Mouse (Mus musculus) layer of hippocampus, adult 2 months (tissue): Measurements from ENCODE around the gene Il17rc. TPM values are rescaled to one million over a fixed set of nuclear protein-coding genes. Genes with fewer than 3 reads are reported as not detected.
A peak's percentile ranks its signal among the peaks of the same experiment; 100 is the strongest.

Experiments
- DNase-seq, 2 experiments: peaks; one replicate each; pipeline ENCODE4 v3.0.0; 2022; ENCODE audit warnings: low spot score in 2 of 2
- H3K27ac ChIP-seq: fragments of 200-600 bp; 2 replicates; pipeline ENCODE4 v1.8.1; 2022
- H3K4me3 ChIP-seq: fragments of 200-600 bp; 2 replicates; pipeline ENCODE4 v1.8.1; 2022; ENCODE audit warnings: mild to moderate bottlenecking
- CTCF ChIP-seq: fragments of 200-600 bp; conservative IDR thresholded peaks from 2 replicates; pipeline ENCODE4 v1.8.1; 2022; ENCODE audit warnings: antibody characterized with exemption, mild to moderate bottlenecking, moderate library complexity
- total RNA-seq, 2 experiments: library from RNA; stranded (reverse); gene quantifications; 2 replicates each; pipeline ENCODE4 v1.2.3; 2021

The Il17rc gene
- total RNA-seq, 2 experiments from 2014 or later = 4.7 to 6.3 TPM

DNA sequence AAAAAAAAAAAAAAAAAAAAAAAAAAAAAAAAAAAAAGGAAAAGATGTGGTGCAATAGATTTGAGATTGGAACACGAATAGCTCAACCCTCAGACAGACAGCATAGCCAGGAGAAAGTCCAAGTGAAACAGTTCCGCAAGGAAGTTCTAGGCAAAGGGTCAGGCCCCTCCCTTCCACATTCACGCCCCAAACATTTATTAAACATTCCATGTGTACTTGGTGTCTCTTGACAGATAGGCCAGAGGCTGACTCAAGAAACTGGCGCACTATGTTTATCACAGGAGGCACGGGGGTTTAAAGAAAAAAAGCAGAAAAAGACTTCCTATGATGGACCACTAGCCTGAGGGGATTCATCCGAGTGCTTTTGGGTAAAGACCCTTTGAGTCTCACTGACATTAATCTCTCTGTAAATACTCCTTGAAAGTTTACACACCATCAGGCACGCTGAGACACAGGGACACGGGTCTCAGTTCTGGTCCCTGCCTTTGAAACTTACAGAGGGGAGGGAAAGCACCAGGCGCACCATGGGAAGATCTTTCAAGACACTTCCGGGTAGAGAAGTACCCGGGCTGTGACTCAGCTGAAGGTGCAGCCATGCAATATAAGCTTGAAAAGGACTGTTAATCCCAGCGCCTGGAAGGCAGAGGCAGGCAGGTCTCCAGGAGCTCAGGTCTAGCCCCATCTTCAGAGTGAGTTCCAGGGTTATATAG, 32.4 kb upstream of the Il17rc start:
- no peak for DNase-seq
- Histone ChIP-seq H3K4me3 (no peak overlapping the region), H3K27ac (no peak overlapping the region)
- TF ChIP-seq CTCF = no peak

DNA sequence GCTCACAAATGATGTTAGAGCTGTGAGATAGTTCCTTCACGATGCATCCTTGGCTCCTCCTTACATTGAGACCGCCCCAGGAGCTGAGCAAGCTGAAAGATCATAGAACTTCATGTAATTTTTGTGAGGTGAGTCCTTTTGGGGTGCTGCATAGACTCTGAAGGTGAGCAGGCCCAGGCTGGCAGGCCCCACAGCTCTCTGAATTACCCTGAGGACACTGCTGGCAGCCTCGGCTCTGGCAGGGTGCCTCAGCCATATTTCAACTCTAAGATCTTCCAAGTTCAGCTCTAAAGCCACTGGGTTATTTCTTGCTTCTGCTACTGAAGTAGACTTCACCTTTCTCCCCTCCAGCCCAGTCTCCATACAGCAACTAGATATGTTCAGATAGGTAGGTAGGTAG, 30.5 kb upstream of the Il17rc start:
- no peak for TF ChIP-seq CTCF
- no peak for DNase-seq
- no peak overlapping the region for H3K27ac ChIP-seq

DNA sequence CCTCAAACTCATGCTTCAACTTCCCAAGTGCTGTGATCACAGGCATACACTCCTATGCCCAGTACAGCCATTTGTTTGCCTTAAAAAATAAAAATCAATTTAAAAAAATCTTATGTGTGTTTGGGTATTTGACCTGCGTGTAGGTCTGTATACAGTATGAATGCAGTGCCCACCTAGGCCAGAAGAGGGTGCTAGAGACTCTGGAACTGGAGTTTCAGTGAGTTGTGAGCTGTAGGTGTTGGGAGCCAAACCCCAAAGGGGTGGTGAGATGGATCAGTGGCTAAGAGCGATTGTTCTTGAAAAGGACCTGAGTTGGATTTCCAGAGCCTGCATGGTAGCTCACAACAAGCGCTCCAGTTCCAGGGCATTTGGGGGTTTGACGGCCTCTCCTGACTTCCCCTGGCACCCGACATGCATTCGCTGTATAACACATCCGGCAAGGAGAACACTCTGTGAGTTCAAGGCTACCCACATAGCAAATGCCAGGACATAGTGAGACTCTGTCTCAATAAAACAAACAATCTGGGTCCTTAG, 30.0 kb upstream of the Il17rc start:
- Histone ChIP-seq H3K4me3 (no peak overlapping the region), H3K27ac (no peak overlapping the region)
- peak; percentile 40 to 72 for DNase-seq
- peak; percentile 85 for TF ChIP-seq CTCF

More for the DNA sequence above, 30.5 kb upstream of the Il17rc start:
- no peak overlapping the region for H3K4me3 ChIP-seq

DNA sequence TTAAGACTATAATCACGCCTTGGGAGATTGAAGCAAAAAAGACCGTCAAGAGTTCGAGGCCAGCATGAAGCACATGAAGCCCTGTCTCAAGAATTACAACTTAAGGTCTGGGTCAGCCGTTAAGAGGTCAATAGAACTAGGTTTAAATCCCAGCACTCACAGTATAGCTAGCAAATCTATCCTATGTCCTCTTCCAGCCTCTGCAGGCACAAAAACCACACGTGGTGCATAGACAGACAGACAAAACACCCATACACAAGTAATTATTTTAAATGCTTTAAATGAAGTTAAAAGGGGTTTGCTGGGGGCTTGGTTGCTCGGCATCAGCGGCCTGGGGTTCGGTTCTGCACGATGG, 29.2 kb upstream of the Il17rc start:
- no peak for TF ChIP-seq CTCF
- Histone ChIP-seq H3K4me3 (peak overlapping the region; percentile 74), H3K27ac (peak overlapping the region; percentile 95)
- DNase-seq = no peak

DNA sequence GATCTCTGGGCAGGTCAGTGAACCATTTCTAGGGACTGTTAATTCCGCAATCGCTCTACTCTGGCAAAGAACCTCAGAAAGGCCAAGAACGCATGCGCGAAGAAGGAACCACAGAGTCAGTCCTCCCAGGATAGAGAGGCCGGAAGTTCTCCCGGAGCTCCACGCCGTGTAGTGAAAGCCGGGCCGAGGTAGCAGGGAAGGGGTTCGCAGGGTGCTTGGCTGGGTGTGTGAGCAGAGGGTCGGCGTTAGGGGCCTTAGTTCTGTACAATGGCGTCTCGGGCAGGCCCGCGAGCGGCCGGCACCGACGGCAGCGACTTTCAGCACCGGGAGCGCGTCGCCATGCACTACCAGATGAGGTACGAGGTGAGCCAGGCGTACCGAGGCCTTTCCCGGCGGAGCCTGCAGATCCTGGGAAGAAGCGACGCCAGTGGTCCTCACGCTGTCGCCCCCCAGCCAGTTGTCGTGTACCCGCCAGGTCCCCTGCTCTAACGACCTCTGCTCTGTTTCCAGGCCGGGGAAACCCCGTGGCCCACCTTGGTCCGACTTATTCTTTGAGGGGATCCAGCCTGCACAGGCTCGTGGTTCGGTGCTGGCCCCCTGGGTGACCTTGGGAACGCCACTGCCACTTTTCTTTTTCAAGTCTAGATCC, 28.7 kb upstream of the Il17rc start, which contains the start of gene Jagn1:
TSS of gene Jagn1 (plus strand) at position 128 of the 649 bp plus-strand sequence.
- Histone ChIP-seq H3K4me3 (peak within 1 kb of the TSS; percentile 74), H3K27ac (peak within 1 kb of the TSS; percentile 95)
- DNase-seq = peak; percentile 90 to 94
- TF ChIP-seq CTCF = no peak

DNA sequence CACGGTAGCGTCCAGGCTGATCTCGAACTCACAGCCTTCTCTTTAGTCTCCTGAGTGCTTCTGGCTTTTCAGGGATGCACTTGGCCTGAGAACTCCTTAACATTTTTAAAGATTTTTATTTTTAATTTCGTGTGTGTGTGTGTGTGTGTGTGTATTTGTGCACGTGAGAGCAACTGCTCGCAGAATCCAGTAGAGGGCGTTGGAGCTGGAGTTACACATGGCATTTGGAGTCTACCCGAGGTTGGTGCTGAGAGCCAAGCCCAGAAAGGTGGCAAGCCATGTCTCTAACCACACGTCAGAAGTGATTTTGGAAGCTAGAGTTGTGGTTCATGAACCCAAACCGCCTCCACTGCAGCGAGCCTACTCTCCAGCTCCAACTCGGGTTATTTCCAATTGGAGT, 28.1 kb upstream of the Il17rc start:
- DNase-seq = no peak
- peak overlapping the region; percentile 74 for H3K4me3 ChIP-seq
- peak; percentile 58 for TF ChIP-seq CTCF
- H3K27ac ChIP-seq = peak overlapping the region; percentile 95

DNA sequence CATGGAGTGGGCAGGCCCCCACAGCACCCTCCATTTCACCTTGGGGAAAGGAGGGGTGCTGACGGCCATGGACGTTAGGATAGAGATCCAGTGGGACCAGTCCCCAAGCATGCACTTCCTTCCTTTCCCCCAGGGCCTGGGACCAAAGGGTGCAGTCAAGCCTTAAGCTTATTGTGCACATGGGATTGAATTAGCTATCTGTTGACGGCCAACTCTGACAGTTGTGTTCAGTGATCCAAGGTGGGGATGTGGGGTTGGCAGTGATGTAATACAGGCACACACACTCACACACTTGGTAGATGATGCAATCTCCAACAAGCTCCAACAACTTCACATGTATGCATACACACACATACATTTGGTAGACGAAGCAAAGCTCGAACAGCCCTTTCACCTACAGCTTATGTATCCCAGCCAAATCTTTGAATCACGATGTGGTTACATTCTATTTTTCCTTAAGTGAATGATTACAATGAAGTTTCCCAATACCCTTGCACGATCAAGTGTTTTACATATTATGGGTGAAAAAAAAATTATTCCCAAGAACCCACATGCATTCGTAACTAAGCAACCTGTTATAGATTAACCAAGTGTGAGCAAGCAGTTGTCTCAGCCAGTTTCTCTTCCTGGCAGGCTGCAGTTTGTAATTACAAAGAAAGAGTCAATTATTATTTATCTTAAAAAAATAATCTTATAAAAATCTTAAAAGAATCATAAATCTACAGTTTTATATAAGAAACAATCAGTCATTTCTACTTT, 26.8 kb upstream of the Il17rc start:
- H3K4me3 ChIP-seq = no peak overlapping the region
- no peak for TF ChIP-seq CTCF
- DNase-seq = no peak
- H3K27ac ChIP-seq = no peak overlapping the region

DNA sequence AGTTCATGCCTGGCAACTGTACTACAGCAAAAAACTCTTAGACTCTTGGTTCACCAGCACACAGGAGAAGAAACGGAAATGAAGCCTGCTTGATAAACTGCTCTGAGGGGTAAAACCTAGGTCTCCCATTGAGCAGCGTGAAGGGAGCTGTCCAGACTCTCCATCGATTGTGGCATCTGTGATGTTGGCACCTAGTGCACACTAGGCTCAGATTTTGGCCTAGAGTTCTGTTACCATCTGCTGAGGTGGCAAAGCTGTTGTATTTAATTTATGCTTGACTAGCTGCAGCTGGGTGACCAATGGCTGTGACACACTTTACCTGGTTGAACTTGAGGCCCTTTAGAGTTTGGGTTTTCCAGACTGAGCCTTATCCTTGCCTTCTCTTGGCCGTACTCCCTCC, 23.6 kb upstream of the Il17rc start:
- no peak for TF ChIP-seq CTCF
- Histone ChIP-seq H3K27ac (no peak overlapping the region), H3K4me3 (no peak overlapping the region)
- DNase-seq = no peak

DNA sequence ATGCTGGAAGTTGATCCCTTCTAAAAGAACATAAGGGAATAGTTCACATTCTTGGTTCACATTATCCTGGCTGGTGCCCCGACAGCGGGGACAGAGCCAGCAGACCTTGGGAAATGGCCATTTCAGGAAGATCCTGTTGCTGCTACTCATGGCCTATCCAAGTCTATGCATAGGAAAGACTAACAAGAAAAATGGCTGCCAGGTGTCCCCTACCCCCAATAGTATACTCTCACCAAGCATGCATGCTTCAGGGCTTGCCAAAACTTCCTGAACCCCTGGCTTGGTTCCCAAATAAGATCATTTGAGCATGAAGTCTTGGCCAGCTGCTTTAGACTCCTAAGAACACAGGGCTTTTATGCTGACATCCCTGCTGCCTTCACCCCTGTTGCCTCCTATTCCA, 19.4 kb upstream of the Il17rc start:
- no peak overlapping the region for H3K4me3 ChIP-seq
- no peak for TF ChIP-seq CTCF

DNA sequence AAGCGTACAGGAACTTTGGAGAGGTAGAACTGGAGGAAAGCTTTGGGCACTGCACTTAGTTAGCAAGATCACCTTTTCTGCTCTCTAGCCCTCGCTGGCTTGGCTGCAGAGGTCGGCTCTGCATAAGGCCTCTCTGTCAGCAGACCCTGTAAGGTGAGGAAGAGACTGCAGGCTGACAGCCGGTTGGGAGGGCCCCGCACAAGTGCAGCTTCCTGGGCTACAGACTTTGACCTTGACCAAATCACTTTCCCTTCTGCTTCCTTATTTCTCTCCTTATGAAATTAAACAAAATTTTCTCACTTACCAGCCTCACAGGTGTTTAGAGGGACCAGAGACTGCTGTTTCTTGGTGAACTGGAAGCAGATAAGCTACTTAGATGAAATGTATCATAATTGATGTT, 16.2 kb upstream of the Il17rc start:
- H3K4me3 ChIP-seq = no peak overlapping the region
- DNase-seq = no peak
- TF ChIP-seq CTCF = no peak
- H3K27ac ChIP-seq = no peak overlapping the region

More for the DNA sequence above, 19.4 kb upstream of the Il17rc start:
- H3K27ac ChIP-seq = no peak overlapping the region
- no peak for DNase-seq

DNA sequence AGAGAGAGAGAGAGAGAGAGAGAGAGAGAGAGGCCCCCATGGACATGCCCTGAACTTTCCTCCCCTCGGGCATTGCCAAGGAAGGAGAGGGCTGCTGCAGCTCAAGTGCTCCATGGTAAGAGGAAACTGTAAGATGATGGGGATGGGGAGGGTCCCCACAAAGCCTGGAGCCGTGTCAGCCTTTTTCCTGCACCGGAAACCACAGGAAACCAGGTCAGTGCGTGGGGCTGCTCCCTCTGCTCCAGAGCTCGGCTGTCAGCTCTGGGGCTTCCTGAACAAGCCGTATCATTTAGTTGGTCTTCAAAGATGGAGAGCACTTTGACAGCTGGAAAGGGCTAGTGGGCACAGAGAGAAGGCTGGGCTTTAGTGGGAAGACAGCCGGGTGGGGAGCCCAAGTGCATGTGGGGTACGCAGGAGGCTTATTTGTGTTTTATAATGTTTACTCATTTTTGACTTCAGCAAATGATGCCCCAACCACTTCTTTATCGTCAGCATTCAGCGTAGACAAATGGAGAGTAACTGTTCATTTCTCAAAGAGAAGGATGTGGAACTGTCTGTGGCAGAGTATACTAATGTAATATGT, 13.2 kb upstream of the Il17rc start, which contains the start of gene Il17re:
TSS of gene Il17re (plus strand) at position 533 of the 583 bp plus-strand sequence.
- no peak for DNase-seq
- no peak within 1 kb of the TSS for H3K27ac ChIP-seq
- H3K4me3 ChIP-seq = no peak within 1 kb of the TSS
- TF ChIP-seq CTCF = no peak

DNA sequence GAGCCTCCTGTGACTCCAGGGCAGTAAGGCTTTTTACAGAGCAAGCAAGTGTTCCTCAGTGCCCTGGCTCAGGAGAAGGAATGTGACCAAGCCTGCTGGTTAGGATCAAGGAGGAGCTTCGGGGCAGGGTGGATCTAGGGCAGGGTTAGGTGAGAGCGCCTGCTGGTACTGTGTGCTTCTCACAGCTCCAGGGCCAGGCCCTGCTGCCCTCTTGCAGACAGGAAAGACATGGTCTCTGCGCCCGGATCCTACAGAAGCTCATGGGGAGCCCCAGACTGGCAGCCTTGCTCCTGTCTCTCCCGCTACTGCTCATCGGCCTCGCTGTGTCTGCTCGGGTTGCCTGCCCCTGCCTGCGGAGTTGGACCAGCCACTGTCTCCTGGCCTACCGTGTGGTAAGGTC, 12.6 kb upstream of the Il17rc start:
- no peak for DNase-seq
- TF ChIP-seq CTCF = no peak
- Histone ChIP-seq H3K4me3 (no peak overlapping the region), H3K27ac (no peak overlapping the region)

DNA sequence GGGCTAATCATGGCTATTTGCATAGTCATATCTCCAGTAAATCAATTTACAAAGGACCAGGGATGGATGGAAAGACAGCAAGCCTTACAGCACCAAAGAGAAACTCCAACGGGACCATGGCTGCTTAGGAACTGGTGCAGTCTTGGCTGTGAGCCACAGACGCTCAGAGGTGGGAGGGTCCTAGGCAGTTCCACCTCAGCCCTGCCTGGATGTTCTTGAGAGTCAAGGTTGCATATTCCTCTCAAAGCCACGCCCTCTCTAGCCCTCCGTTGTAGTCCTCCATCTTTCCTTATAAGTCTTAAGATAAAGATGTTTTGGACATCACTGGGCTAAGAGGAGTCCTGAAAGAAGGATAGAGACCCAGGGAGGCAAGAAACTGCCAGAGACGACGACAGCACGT, 7.2 kb upstream of the Il17rc start:
- no peak overlapping the region for H3K27ac ChIP-seq
- no peak for TF ChIP-seq CTCF
- DNase-seq = no peak

More for the DNA sequence above, 7.2 kb upstream of the Il17rc start:
- H3K4me3 ChIP-seq = no peak overlapping the region
